Mouse (Mus musculus): ENCODE results near the gene Gabrb2. TPM values are rescaled to one million over a fixed set of nuclear protein-coding genes. Genes with fewer than 3 reads are reported as not detected.

Gene Gabrb2
- polyA plus RNA-seq, 1 experiment = not detected

- H3K36me3 ChIP-seq (ENCODE audit: control insufficient read depth, insufficient read depth, low read length) = no peaks in the 10 kb centered on the region
- no peak for DNase-seq (ENCODE audit: low read depth in 1 of 2, low spot score in 2 of 2)
- WGBS = 86% methylated on average over 3 of the region's 3 CpGs
- no peaks in the 10 kb centered on the region for H3K27me3 ChIP-seq (ENCODE audit: control insufficient read depth, insufficient read depth, low read length)
- H3K4me3 ChIP-seq (ENCODE audit: extremely low read depth, insufficient read depth, insufficient read length) = no peak overlapping the region
- no peaks in the 10 kb centered on the region for H3K4me1 ChIP-seq (ENCODE audit: control insufficient read depth, insufficient read depth, insufficient read length)
- H3K27ac ChIP-seq (ENCODE audit: insufficient read depth, low read length) = no peak overlapping the region
- TF ChIP-seq POLR2A (IDR thresholded peaks at IDR 0.05; ENCODE audit: low read depth, low read length) = no peak
Observed at GRCm38 (mm10) chr11:42528226-42528881, 108.8 kb downstream of the Gabrb2 start.

DNA sequence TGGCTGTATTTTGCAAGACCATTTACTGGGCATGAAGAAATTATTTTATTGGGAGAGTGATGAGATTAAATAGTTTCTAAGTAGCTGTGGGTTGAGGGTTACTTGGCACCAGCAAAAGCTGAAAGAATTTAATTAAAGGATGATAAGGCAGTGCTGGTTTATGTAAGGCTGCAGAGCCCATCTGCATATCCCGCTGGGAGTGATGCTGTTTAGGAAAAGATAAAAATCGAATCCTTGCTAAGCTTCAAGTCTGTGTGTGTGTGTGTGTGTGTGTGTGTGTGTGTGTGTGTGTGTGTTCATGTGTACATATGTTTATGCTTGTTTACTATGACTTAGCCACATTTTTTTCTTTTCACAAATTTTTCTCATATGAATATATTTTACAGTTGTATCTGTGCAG is 113.0 kb downstream of the Gabrb2 start:
- 71% methylated on average over 2 of the region's 2 CpGs for WGBS
- no peaks in the 10 kb centered on the region for H3K4me1 ChIP-seq (ENCODE audit: control insufficient read depth, insufficient read depth, insufficient read length)
- no peak for DNase-seq (ENCODE audit: low read depth in 1 of 2, low spot score in 2 of 2)
- H3K27me3 ChIP-seq (ENCODE audit: control insufficient read depth, insufficient read depth, low read length) = no peaks in the 10 kb centered on the region
- no peak overlapping the region for H3K27ac ChIP-seq (ENCODE audit: insufficient read depth, low read length)
- no peak for TF ChIP-seq CTCF (IDR thresholded peaks at IDR 0.05; ENCODE audit: extremely low read depth, insufficient read depth, insufficient read length, insufficient replicate concordance)
- TF ChIP-seq POLR2A (IDR thresholded peaks at IDR 0.05; ENCODE audit: low read depth, low read length) = no peak
- H3K36me3 ChIP-seq (ENCODE audit: control insufficient read depth, insufficient read depth, low read length) = no peaks in the 10 kb centered on the region
- H3K4me3 ChIP-seq (ENCODE audit: extremely low read depth, insufficient read depth, insufficient read length) = no peak overlapping the region

- TF ChIP-seq POLR2A (IDR thresholded peaks at IDR 0.05; ENCODE audit: low read depth, low read length) = no peak
- no peak for TF ChIP-seq CTCF (IDR thresholded peaks at IDR 0.05; ENCODE audit: extremely low read depth, insufficient read depth, insufficient read length, insufficient replicate concordance)
- WGBS = 83% methylated on average over 5 of the region's 5 CpGs
- no peak for DNase-seq (ENCODE audit: low read depth in 1 of 2, low spot score in 2 of 2)
Observed at GRCm38 (mm10) chr11:42535286-42535685, 115.7 kb downstream of the Gabrb2 start.

DNA sequence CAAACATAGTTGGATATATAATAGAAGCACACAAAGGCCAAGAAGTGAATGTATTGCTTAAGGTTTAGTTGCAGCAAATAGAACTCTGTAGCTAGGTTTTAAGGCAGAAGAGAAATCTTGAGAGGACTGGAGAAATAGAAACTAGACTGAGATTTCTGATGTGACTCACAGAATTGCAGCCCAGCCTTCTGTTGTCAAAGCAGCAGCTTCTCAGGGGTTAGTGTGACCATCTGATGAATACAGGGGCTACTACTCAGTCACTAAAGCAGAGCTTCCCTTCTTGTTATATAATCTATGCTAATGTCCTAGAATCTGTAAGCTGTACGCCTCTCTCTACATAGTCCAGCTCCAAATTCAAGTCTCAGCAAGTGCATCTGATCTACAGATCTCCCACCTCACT is 116.3 kb downstream of the Gabrb2 start:
- H3K27ac ChIP-seq (ENCODE audit: insufficient read depth, low read length) = no peak overlapping the region
- H3K4me1 ChIP-seq (ENCODE audit: control insufficient read depth, insufficient read depth, insufficient read length) = no peaks in the 10 kb centered on the region
- no peaks in the 10 kb centered on the region for H3K36me3 ChIP-seq (ENCODE audit: control insufficient read depth, insufficient read depth, low read length)
- DNase-seq (ENCODE audit: low read depth in 1 of 2, low spot score in 2 of 2) = no peak
- TF ChIP-seq CTCF (IDR thresholded peaks at IDR 0.05; ENCODE audit: extremely low read depth, insufficient read depth, insufficient read length, insufficient replicate concordance) (no peak), POLR2A (IDR thresholded peaks at IDR 0.05; ENCODE audit: low read depth, low read length) (no peak)
- WGBS = 71% methylated on average over 1 of the region's 1 CpGs
- H3K27me3 ChIP-seq (ENCODE audit: control insufficient read depth, insufficient read depth, low read length) = no peaks in the 10 kb centered on the region
- H3K4me3 ChIP-seq (ENCODE audit: extremely low read depth, insufficient read depth, insufficient read length) = no peak overlapping the region

More at GRCm38 (mm10) chr11:42535286-42535685, 115.7 kb downstream of the Gabrb2 start:
- Histone ChIP-seq H3K27ac (ENCODE audit: insufficient read depth, low read length) (no peak overlapping the region), H3K4me1 (ENCODE audit: control insufficient read depth, insufficient read depth, insufficient read length) (no peaks in the 10 kb centered on the region), H3K4me3 (ENCODE audit: extremely low read depth, insufficient read depth, insufficient read length) (no peak overlapping the region), H3K27me3 (ENCODE audit: control insufficient read depth, insufficient read depth, low read length) (no peaks in the 10 kb centered on the region), H3K36me3 (ENCODE audit: control insufficient read depth, insufficient read depth, low read length) (no peaks in the 10 kb centered on the region)

- Histone ChIP-seq H3K4me3 (ENCODE audit: extremely low read depth, insufficient read depth, insufficient read length) (no peak overlapping the region), H3K4me1 (ENCODE audit: control insufficient read depth, insufficient read depth, insufficient read length) (no peaks in the 10 kb centered on the region), H3K27me3 (ENCODE audit: control insufficient read depth, insufficient read depth, low read length) (no peaks in the 10 kb centered on the region), H3K36me3 (ENCODE audit: control insufficient read depth, insufficient read depth, low read length) (no peaks in the 10 kb centered on the region), H3K27ac (ENCODE audit: insufficient read depth, low read length) (no peak overlapping the region)
- TF ChIP-seq POLR2A (IDR thresholded peaks at IDR 0.05; ENCODE audit: low read depth, low read length) (no peak), CTCF (IDR thresholded peaks at IDR 0.05; ENCODE audit: extremely low read depth, insufficient read depth, insufficient read length, insufficient replicate concordance) (no peak)
- no peak for DNase-seq (ENCODE audit: low read depth in 1 of 2, low spot score in 2 of 2)
- 86% methylated on average over 2 of the region's 2 CpGs for WGBS
Observed at GRCm38 (mm10) chr11:42542861-42543260, 123.3 kb downstream of the Gabrb2 start.

DNA sequence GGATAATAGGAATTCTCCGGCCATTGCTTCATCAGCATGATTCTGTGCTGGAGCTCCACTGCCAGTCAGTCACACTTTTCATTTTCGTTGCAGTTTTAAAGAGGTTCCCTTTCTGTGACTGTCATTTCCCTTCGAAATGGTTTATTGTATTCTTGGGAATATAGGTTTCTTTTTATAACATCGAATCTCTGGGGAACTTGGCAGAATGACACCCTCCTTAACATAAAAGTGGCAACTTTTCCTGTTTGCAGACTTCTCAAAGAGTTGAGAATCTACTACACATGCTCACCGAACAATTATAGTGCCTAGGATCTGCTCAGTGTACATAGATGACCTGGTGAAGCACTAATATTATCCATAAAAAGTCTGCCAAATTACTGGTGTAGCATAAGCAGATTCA is 146.5 kb downstream of the Gabrb2 start:
- 75% methylated on average over 5 of the region's 5 CpGs for WGBS
- no peak overlapping the region for H3K27ac ChIP-seq (ENCODE audit: insufficient read depth, low read length)
- TF ChIP-seq CTCF (IDR thresholded peaks at IDR 0.05; ENCODE audit: extremely low read depth, insufficient read depth, insufficient read length, insufficient replicate concordance) = no peak
- no peak for TF ChIP-seq POLR2A (IDR thresholded peaks at IDR 0.05; ENCODE audit: low read depth, low read length)
- no peak overlapping the region for H3K4me3 ChIP-seq (ENCODE audit: extremely low read depth, insufficient read depth, insufficient read length)
- DNase-seq (ENCODE audit: low read depth in 1 of 2, low spot score in 2 of 2) = no peak
- H3K27me3 ChIP-seq (ENCODE audit: control insufficient read depth, insufficient read depth, low read length) = no peaks in the 10 kb centered on the region
- H3K36me3 ChIP-seq (ENCODE audit: control insufficient read depth, insufficient read depth, low read length) = no peaks in the 10 kb centered on the region
- H3K4me1 ChIP-seq (ENCODE audit: control insufficient read depth, insufficient read depth, insufficient read length) = no peaks in the 10 kb centered on the region

- Histone ChIP-seq H3K36me3 (ENCODE audit: control insufficient read depth, insufficient read depth, low read length) (no peaks in the 10 kb centered on the region), H3K4me1 (ENCODE audit: control insufficient read depth, insufficient read depth, insufficient read length) (no peaks in the 10 kb centered on the region), H3K4me3 (ENCODE audit: extremely low read depth, insufficient read depth, insufficient read length) (no peak overlapping the region), H3K27ac (ENCODE audit: insufficient read depth, low read length) (no peak overlapping the region), H3K27me3 (ENCODE audit: control insufficient read depth, insufficient read depth, low read length) (no peaks in the 10 kb centered on the region)
- TF ChIP-seq CTCF (IDR thresholded peaks at IDR 0.05; ENCODE audit: extremely low read depth, insufficient read depth, insufficient read length, insufficient replicate concordance) = no peak
- no peak for TF ChIP-seq POLR2A (IDR thresholded peaks at IDR 0.05; ENCODE audit: low read depth, low read length)
- no peak for DNase-seq (ENCODE audit: low read depth in 1 of 2, low spot score in 2 of 2)
- WGBS = 82% methylated on average over 4 of the region's 4 CpGs
Observed at GRCm38 (mm10) chr11:42571467-42571866, 151.9 kb downstream of the Gabrb2 start.
